Mouse (Mus musculus) monocyte, adult 2 months (primary cell): ENCODE measurements around the gene Itsn2.
"Not testable (repeated sequence)": the region's sequence is repeated elsewhere in the genome, so short reads cannot be mapped to it uniquely, and the experiment has no call there.

Source experiments
- DNase-seq, 2 experiments: peaks; one replicate each; pipeline ENCODE4 v3.0.0; 2022; ENCODE audit warnings: low spot score in 2 of 2, low read depth in 1 of 2

Gene Itsn2

GRCm38 (mm10) chr12:4598666-4599428 is 6.4 kb downstream of the Itsn2 start:
- no peak for DNase-seq

DNA sequence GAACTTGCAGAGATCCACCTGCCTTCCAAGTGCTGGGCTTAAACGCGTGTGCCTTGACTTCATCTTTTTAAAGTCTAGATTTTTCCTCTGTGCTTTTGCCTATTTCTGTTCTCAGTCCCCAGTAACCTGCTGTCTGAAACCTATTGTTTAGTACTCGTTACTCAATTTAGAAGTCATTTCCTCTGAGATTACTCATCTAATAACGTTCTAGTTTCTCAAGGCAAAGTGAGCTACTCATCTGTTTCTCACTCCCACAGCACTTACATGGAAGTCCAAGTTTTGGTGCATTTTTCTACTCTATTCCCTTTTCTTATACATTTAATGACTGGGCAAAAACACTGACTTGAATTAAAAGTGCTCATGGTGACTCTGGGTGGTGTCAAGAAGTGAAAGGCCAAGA is 7.3 kb downstream of the Itsn2 start:
- DNase-seq = no peak

DNA sequence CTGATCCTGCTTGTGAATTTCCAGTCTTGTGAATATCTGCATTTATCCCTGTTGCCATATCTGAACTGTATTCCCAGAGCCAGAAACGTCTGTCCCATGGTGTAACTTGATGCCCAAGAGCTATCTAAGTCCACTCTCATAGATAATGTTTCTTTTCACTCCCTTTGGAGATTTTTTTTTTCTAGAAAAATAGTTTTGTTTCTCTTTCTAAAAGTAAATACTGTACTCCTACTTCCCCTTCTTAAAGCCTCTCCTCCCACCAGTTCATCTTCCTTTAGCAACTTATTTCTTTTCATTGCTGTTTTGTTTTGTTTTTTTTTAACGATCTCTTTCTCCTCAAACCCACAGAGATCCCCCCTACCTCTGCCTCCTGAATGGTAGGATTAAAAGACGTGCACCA is 14.2 kb downstream of the Itsn2 start:
- DNase-seq = no peak

GRCm38 (mm10) chr12:4614722-4615121 is 22.3 kb downstream of the Itsn2 start:
- DNase-seq = no peak

- DNase-seq = no peak
Measured at GRCm38 (mm10) chr12:4624201-4624600, 31.8 kb downstream of the Itsn2 start.

- no peak for DNase-seq
Measured at GRCm38 (mm10) chr12:4632957-4633356, 40.5 kb downstream of the Itsn2 start.

DNA sequence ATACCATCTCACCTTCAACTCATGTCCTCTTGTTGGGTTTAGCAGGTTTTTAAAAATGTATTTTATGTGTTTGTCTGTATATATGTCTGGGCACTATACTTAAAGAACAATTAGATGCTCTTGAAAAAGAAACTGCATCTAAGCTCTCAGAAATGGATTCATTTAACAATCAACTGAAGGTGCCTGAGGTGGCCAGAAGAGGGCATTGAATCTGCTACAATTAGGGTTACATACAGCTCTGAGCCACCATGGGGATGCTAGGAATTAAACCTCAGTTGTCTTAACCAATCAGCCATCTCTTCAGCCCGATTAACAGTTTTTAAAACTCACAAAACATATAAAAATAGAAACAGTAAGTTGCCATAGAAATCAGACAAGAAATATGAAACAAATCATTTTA is 46.0 kb downstream of the Itsn2 start:
- DNase-seq = no peak

- no peak for DNase-seq
Measured at GRCm38 (mm10) chr12:4640737-4641136, 48.3 kb downstream of the Itsn2 start.

DNA sequence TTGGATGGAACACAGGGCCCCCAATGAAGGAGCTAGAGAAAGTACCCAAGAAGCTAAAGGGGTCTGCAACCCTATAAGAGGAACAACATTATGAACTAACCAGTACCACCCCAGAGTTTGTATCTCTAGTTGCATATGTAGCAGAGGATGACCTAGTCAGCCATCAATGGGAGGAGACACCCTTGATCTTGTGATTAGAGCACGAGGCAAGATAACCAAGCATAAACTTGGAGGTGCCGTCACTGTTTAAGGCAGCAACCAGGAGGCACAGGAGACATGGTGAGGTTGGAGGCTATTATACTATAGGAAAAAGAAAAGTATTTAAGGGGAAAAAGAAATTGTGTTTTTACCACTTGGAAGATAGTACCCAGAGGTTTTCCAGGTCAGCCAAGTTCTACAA is 64.4 kb downstream of the Itsn2 start:
- DNase-seq = no peak

- DNase-seq = no peak
Measured at GRCm38 (mm10) chr12:4664929-4665674, 72.7 kb downstream of the Itsn2 start.

- no peak for DNase-seq
Measured at GRCm38 (mm10) chr12:4665675-4666037, 73.2 kb downstream of the Itsn2 start.

GRCm38 (mm10) chr12:4676336-4676735 is 83.9 kb downstream of the Itsn2 start:
- no peak for DNase-seq

- no peak for DNase-seq
Measured at GRCm38 (mm10) chr12:4679971-4680370, 87.5 kb downstream of the Itsn2 start.

DNA sequence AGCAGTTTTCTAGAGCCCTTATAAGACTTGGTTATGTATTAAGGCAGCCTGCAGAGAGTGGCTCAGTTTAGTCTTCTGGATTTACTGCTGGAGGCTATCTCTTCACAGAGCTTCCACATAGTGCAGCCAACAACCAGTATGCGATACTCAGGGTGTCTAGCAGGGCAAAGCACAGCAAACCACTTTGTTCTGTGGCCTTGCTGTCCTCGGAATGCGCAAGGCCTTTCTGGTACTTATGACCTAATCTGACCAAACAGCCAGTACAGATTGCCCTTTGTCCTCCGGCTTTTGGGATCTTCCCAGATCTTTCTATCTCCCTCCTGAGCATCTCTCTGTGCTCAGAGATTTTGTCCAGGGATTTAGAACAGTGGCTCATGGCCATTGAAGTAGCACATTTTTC is 93.0 kb downstream of the Itsn2 start:
- no peak for DNase-seq

DNA sequence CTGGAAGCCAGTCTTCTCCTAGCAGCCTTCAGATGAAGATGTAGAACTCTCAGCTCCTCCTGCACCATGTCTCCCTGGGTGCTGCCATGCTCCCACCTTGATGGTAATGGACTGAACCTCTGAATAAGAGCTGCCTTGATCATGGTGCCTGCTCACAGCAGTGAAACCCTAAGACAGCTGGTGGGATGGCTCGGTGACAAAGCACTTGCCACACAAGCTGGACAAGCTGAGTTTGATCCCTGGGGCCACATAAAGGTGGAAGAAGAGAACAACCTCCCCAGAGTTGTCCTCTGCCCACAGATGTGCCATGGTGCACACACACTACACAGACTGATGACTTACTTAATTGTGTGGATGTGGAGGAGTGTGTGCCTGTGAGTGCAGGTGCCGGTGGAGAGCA is 95.9 kb downstream of the Itsn2 start:
- DNase-seq = no peak

- DNase-seq = no peak
Measured at GRCm38 (mm10) chr12:4689341-4689740, 96.9 kb downstream of the Itsn2 start.

DNA sequence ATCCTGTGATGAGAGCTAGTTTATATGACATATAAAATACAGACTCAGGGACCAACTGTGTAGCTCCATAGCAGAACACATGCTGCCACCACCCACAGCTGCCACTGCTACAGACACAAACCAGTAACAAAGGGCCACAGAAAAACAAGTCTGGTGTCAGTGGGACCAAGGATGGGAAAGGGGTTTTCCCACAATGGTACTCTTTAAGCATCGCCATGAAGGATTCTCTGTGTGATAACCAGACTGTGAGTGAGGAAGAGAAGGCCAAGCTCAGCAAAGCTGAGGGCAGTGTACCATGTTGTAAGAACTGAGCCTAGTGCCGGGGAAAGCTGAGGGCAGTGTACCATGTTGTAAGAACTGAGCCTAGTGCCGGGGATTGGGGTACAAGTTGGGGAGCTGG is 98.8 kb downstream of the Itsn2 start:
- DNase-seq = no peak

- no peak for DNase-seq
Measured at GRCm38 (mm10) chr12:4694534-4694933, 102.1 kb downstream of the Itsn2 start.

GRCm38 (mm10) chr12:4705626-4706025 is 113.2 kb downstream of the Itsn2 start:
- not testable (repeated sequence) for DNase-seq

- DNase-seq = no peak
Measured at GRCm38 (mm10) chr12:4706175-4706574, 113.7 kb downstream of the Itsn2 start.

GRCm38 (mm10) chr12:4706901-4707300 is 114.5 kb downstream of the Itsn2 start:
- no peak for DNase-seq

- no peak for DNase-seq
Measured at GRCm38 (mm10) chr12:4707488-4708017, 115.1 kb downstream of the Itsn2 start.
